Mouse (Mus musculus): ENCODE measurements around the gene Ntn1.

- TF ChIP-seq POLR2A (IDR thresholded peaks at IDR 0.05; ENCODE audit: low read depth, low read length) (no peak), CTCF (IDR thresholded peaks at IDR 0.05; ENCODE audit: borderline replicate concordance, insufficient read depth, low read length) (no peak)
Observed at GRCm38 (mm10) chr11:68260399-68260798, 140.2 kb downstream of the Ntn1 start.

Measured in embryonic fibroblast, embryonic 13.5 days (primary cell).